Mouse (Mus musculus) cortical plate, adult 2 months (tissue): ENCODE data around the gene AC124502.3.

Source experiments
- CTCF ChIP-seq: fragments of 200-500 bp; IDR thresholded peaks from 2 replicates; pipeline ENCODE4 v1.5.1; 2011; ENCODE audit warnings: mild to moderate bottlenecking, control low read depth, low read length; ENCODE audit not compliant: insufficient read depth; ENCODE audit errors: extremely low read depth
- POLR2A ChIP-seq: fragments of 200-500 bp; IDR thresholded peaks from 2 replicates; pipeline ENCODE4 v1.6.1; 2011; ENCODE audit warnings: mild to moderate bottlenecking, low read length, control low read depth; ENCODE audit not compliant: insufficient read depth; ENCODE audit errors: extremely low read depth

DNA sequence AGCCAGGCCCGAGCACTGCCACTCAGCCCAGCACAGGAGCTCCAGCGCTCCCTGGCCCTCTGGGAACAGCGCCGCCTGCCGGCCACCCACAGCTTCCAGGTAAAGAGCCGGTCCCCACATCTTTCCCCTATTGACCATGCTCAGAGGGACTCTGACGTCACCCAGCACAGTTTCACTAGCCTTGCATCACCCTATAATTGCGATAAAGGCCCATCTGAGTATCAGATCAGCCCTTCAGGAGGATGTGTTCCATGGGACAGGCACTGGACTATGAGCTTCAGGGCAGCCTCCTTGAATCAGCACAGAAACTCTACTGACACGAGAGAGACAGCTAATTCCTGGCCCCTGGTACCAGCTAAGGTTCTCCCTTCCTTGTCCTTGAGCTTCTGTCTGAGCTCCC is 15.2 kb downstream of the AC124502.3 start:
- TF ChIP-seq CTCF (peak; percentile 47), POLR2A (no peak)
